Mouse (Mus musculus): Measurements from ENCODE around the gene Pgk1.

DNA sequence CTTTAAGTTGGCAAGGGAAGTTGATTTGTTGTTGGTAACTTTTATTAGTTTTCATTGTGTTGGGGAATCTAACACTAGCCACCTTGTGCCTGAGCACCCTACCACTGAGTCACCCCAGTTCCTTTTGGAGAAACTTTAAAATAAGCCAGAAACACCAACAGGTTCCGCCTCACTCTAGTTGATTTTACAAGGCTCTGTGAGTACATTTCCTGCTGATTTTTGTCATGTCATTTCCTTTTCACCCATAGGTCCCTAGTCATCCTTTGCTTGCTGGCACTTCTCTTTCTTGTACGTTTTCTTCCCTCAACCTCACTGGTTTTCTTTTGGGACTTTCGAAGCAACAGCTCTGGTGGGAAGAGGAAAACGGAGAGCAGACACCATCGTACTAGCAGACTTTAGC is 2.5 kb downstream of the Pgk1 start:
- TF ChIP-seq CTCF (IDR thresholded peaks at IDR 0.05; ENCODE audit: low read depth) = no peak
- TF ChIP-seq EP300 (optimal IDR thresholded peaks at IDR 0.05) = no peak
